8 mouse cellular contexts compared by ENCODE assay signal in the genomic region with DNA sequence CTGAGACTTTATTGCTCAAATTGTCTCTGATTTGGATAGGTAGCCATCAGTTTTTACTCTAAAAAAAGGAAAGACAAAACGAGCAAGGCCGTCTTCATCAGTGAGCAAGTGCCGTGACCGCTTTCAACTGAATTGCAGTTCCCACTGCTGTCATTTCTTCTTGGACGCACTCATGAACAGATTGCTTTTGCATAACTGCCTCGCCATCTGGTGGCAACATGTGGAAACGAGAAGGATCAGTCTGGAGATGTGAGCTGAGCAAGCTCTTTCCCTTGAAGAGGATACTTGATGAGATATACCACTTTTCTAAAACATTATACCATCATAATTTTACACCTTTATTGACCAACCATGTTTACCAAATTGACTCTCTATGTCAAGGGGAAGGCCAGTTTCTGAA.
A peak's percentile ranks its signal among the peaks of the same experiment; 100 is the strongest.
DNase-seq lines count a peak whose midpoint lies in the region; ATAC-seq and TF ChIP-seq lines count a peak whose summit lies in the region.

No protein-coding gene starts in this region.

- peak; percentile 97 for ATAC-seq in granulocyte monocyte progenitor cell, adult 5-6 weeks (replicated peaks; ENCODE audit: poor library complexity, severe bottlenecking)
- peak; percentile 65; the same call in 1 of the 2 replicates for ATAC-seq in kidney, postnatal 0 days (replicated peaks; ENCODE audit: low FRiP score, low read depth)

- WGBS in kidney, postnatal 0 days, result 4% methylated on average over 7 of the region's 7 CpGs
- WGBS in liver, adult 2 months, result 2% methylated on average over 7 of the region's 7 CpGs

- no peaks in the 10 kb centered on the region for H3K27me3 ChIP-seq in kidney, postnatal 0 days (ENCODE audit: insufficient read depth, low read length)
- H3K27me3 ChIP-seq in liver, adult 2 months (ENCODE audit: control insufficient read depth, insufficient read depth, low read length), result no peaks in the 10 kb centered on the region
- no peaks in the 10 kb centered on the region for H3K27me3 ChIP-seq in splenic B cell, adult 2 months (ENCODE audit: control insufficient read depth, insufficient read depth, low read length, poor library complexity, severe bottlenecking)

- TF ChIP-seq POLR2A in liver, adult 2 months (IDR thresholded peaks at IDR 0.05; ENCODE audit: extremely low read depth, insufficient read depth, low read length), result no peak

- no peaks in the 10 kb centered on the region for H3K9me3 ChIP-seq in kidney, postnatal 0 days (replicated peaks; ENCODE audit: low read length)

- H3K27ac ChIP-seq in kidney, postnatal 0 days, result no peak overlapping the region
- H3K27ac ChIP-seq in liver, adult 2 months (replicated peaks; ENCODE audit: insufficient read depth, low read depth, low read length), result no peak overlapping the region

- no peaks in the 10 kb centered on the region for H3K79me2 ChIP-seq in liver, adult 2 months (ENCODE audit: control insufficient read depth, insufficient read depth, low read length)

- H3K4me2 ChIP-seq in kidney, postnatal 0 days (ENCODE audit: low read length), result no peak overlapping the region

- H3K36me3 ChIP-seq in kidney, postnatal 0 days (ENCODE audit: insufficient read depth, low read length), result no peaks in the 10 kb centered on the region
- H3K36me3 ChIP-seq in liver, adult 2 months (ENCODE audit: control insufficient read depth, insufficient read depth, low read length), result no peaks in the 10 kb centered on the region
- no peaks in the 10 kb centered on the region for H3K36me3 ChIP-seq in splenic B cell, adult 2 months (ENCODE audit: control insufficient read depth, insufficient read depth, low read length, poor library complexity, severe bottlenecking)

- no peaks in the 10 kb centered on the region for H3K4me1 ChIP-seq in kidney, postnatal 0 days (replicated peaks; ENCODE audit: insufficient read depth, low read length)
- peaks cover 8% of the 10 kb centered on the region; the same call in 1 of the 2 replicates for H3K4me1 ChIP-seq in liver, adult 2 months (ENCODE audit: control insufficient read depth, insufficient read depth, low read length)

- DNase-seq in 3T3-L1 (ENCODE audit: low read depth, low spot score), result peak; percentile 83
- DNase-seq in adrenal gland, adult 2 months, result peak; percentile 72
- peak; percentile 86 for DNase-seq in embryo, embryonic 11 days
- DNase-seq in kidney, postnatal 0 days (ENCODE audit: low spot score), result peak; percentile 82
- DNase-seq in liver, adult 2 months (ENCODE audit: extremely low read depth, low read depth, low spot score), result peak; percentile 75
- peak; percentile 39 to 54 for DNase-seq in natural killer cell, adult 2 months (ENCODE audit: low spot score in 2 of 2)
- DNase-seq in splenic B cell, adult 2 months (ENCODE audit: low read depth, low spot score), result peak; percentile 89

- TF ChIP-seq CTCF in kidney, postnatal 0 days (IDR thresholded peaks at IDR 0.05; ENCODE audit: low read depth), result peak; percentile 96
- peak; percentile 80 for TF ChIP-seq CTCF in liver, adult 2 months (IDR thresholded peaks at IDR 0.05; ENCODE audit: low read depth, low read length)

- no peak overlapping the region for H3K4me3 ChIP-seq in kidney, postnatal 0 days (replicated peaks; ENCODE audit: low read depth, low read length)
- no peak overlapping the region for H3K4me3 ChIP-seq in liver, adult 2 months (ENCODE audit: insufficient read depth, low read depth, low read length)

- H3K9ac ChIP-seq in kidney, postnatal 0 days (ENCODE audit: low read depth, low read length), result no peak overlapping the region
- no peak overlapping the region for H3K9ac ChIP-seq in liver, adult 2 months (ENCODE audit: low read depth, low read length)
